Mouse (Mus musculus) embryonic fibroblast, embryonic 13.5 days (primary cell): ENCODE results near the gene Nek2.

Source experiments
- CTCF ChIP-seq: IDR thresholded peaks from 2 replicates; pipeline ENCODE4 v1.5.1; 2011; ENCODE audit warnings: mild to moderate bottlenecking, control low read depth, low read length, moderate library complexity, borderline replicate concordance; ENCODE audit not compliant: insufficient read depth
- POLR2A ChIP-seq: IDR thresholded peaks from 2 replicates; pipeline ENCODE4 v1.6.1; 2011; ENCODE audit warnings: low read depth, mild to moderate bottlenecking, control low read depth, low read length, moderate library complexity

DNA sequence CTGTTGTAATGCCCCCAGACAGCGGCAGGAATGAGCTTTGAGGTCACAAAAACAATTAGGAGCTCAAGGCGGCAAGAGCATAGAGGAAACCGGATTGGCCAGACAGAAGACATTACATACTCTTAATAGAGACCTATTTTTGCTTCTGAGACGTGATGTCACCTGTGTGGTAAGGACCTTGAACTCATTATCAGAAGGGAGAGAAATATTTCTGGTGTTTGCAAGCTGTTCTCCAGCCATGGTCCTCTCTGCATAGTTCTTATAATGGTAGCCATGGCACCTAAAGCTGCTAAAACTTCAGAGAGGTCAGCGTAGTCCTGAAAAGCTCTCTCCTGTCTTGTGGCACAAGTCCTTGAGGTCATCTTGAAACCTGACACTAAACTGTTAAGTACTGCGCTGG, 35.0 kb upstream of the Nek2 start:
- TF ChIP-seq CTCF (no peak), POLR2A (no peak)
